Mouse (Mus musculus): Measurements from ENCODE around the gene Cdc34.

DNA sequence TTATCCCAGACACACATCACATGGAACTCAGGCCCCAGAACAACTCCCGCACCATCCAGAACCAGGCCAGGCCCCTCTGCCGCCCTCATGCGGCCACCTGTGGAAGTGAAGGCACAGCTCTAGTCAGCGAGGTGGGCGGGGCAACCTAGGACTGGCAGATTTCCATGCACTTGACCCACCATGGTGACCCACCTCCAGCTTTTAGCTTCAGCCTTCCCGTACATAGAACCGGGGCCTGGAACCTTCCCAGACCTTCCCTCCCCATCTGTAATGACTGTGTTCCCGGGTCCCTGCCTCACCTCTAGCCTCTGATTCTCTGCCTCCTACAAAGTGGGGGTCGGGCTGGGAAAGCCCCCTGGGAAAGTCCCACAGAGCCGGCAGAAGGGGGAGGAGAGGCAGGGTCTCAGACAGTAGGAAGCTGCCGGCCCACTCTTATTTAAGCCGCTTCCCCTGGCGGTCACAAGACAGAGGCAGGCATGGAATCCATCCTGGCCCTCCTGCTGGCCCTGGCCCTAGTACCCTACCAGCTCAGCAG is 17.8 kb upstream of the Cdc34 start, which contains the start of gene Madcam1:
- TF ChIP-seq GATA1 (IDR thresholded peaks at IDR 0.05; ENCODE audit: borderline replicate concordance, low read length): no peak
- no peak for TF ChIP-seq FLI1 (IDR thresholded peaks at IDR 0.05; ENCODE audit: low read length)
